Mouse (Mus musculus): Measurements from ENCODE around the gene Gm10775. TPM values are rescaled to one million over a fixed set of nuclear protein-coding genes. Genes with fewer than 3 reads are reported as not detected.

The Gm10775 gene
- 0.21 TPM in 1 of 2 replicates, not detected in the other for polyA plus RNA-seq (2015; fragmentation: Nextera tagmentation; extraction: Ambion mirVana)

DNA sequence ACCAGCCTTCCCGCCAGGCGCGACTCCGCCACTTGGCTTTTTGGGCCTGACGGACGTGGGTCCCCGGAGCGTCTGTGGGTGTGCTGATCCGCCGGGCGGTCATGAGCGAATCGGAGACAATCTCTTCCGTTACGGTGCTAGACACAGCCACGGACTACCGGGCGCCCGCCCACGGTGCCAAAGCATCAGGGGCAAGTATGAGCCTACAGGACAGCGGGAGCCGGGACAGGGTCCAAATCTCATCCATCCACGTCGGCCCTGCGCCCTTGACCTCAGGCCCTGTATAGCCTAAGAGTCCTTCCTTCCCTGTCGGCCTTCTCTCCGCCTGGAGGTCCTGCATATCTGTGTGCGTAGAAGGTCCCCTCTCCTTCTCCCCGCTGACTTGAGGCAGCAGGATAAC is at the start of gene Gm10775:
TSS of gene Gm10775 (plus strand) at position 301 of the 400 bp plus-strand sequence.
- Histone ChIP-seq H3K9ac (0 out of 2 replicates have a peak within 1 kb of the TSS, but pooled peaks have one; percentile 27), H3K36me3 (peaks cover 61% of the 10 kb centered on the region)
- 42% methylated on average over 29 of the region's 29 CpGs for WGBS

DNA sequence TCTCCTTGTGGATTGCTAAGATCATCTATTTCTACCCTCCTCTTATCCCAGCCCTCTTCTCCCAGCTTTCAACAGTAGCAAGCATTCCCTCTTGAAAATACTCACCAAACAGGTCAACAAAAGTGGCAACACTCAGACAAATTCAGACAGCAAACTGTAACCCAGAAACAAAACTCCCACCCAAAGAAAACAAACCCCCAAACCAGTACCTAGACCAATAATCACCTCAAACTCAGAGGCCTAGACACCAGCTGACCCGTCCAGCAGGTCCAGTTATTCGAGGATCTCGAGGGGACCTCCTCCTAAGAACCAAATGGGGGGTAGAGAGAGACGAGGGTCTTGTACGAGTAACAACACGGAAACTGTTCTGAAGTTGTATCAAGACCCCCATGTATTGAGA is 33.4 kb upstream of the Gm10775 start:
- no peak for ATAC-seq (ENCODE audit: low read depth)
- Histone ChIP-seq H3K9me3 (0 out of 2 replicates have a peak, but pooled peaks cover 3% of the 10 kb centered on the region), H3K27ac (replicated peaks) (no peak overlapping the region), H3K4me3 (no peak overlapping the region), H3K36me3 (no peaks in the 10 kb centered on the region), H3K4me2 (no peak overlapping the region), H3K9ac (no peak overlapping the region), H3K4me1 (replicated peaks) (no peaks in the 10 kb centered on the region), H3K27me3 (no peaks in the 10 kb centered on the region)
- 69% methylated on average over 6 of the region's 6 CpGs for WGBS

More for the DNA sequence above, at the start of gene Gm10775:
- Histone ChIP-seq H3K4me1 (replicated peaks) (no peaks in the 10 kb centered on the region), H3K9me3 (peaks cover 78% of the 10 kb centered on the region), H3K4me2 (peak within 1 kb of the TSS; percentile 46), H3K4me3 (peak within 1 kb of the TSS; percentile 29), H3K27ac (replicated peaks) (no peak within 1 kb of the TSS; the same call in 1 of the 2 replicates), H3K27me3 (no peaks in the 10 kb centered on the region)
- peak; percentile 16; the same call in 1 of the 2 replicates for ATAC-seq (ENCODE audit: low read depth)

DNA sequence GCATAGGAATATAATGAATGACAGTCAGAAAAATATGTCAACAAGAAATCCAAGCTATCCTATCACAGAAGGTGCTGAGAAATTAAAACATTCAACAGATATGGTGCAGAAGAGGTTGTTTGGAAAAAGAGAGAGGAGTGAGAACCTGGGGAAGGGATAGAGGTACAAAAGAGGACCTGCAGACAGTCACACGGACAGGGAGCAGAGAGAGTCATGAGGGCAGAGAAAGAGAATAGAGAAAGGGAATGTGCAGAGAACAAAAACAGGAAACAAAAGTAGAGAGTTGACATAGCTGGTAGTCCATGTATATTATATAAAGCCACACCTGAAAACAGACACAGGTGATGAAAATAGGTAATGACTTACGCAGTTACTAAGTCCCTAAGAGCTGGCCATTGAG is 32.7 kb upstream of the Gm10775 start:
- Histone ChIP-seq H3K27ac (replicated peaks) (no peak overlapping the region), H3K9me3 (0 out of 2 replicates have a peak, but pooled peaks cover 3% of the 10 kb centered on the region), H3K9ac (no peak overlapping the region), H3K4me3 (no peak overlapping the region), H3K36me3 (no peaks in the 10 kb centered on the region), H3K4me1 (replicated peaks) (no peaks in the 10 kb centered on the region), H3K27me3 (no peaks in the 10 kb centered on the region), H3K4me2 (no peak overlapping the region)
- WGBS, result 88% methylated on average over 2 of the region's 2 CpGs
- ATAC-seq (ENCODE audit: low read depth), result no peak

DNA sequence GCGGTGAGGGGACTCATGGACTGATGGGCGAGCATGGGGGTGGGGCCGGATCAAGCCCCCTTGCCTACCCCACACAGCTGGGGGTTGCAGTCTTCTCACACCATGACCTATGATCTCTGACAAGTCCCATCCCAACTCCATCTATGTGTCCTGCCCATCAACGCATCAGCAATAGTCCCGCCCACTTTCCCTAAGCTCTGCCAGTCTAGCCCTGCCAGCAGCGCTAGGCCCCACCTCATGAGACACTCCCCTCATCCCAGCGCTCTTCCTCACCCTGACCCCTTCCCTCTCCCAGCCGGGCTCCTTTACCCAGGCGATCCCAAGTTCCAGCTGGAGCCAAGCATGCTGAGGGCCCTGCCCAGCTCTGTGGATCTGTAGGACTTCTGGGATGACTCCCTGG is 22.1 kb upstream of the Gm10775 start:
- no peaks in the 10 kb centered on the region for H3K27me3 ChIP-seq
- no peak overlapping the region for H3K9ac ChIP-seq
- H3K4me3 ChIP-seq, result no peak overlapping the region
- 73% methylated on average over 9 of the region's 9 CpGs for WGBS
- no peak overlapping the region for H3K4me2 ChIP-seq
- no peaks in the 10 kb centered on the region for H3K36me3 ChIP-seq
- peaks cover 9% of the 10 kb centered on the region for H3K4me1 ChIP-seq (replicated peaks)
- peaks cover 6% of the 10 kb centered on the region for H3K9me3 ChIP-seq
- ATAC-seq (ENCODE audit: low read depth), result no peak
- H3K27ac ChIP-seq (replicated peaks), result no peak overlapping the region

DNA sequence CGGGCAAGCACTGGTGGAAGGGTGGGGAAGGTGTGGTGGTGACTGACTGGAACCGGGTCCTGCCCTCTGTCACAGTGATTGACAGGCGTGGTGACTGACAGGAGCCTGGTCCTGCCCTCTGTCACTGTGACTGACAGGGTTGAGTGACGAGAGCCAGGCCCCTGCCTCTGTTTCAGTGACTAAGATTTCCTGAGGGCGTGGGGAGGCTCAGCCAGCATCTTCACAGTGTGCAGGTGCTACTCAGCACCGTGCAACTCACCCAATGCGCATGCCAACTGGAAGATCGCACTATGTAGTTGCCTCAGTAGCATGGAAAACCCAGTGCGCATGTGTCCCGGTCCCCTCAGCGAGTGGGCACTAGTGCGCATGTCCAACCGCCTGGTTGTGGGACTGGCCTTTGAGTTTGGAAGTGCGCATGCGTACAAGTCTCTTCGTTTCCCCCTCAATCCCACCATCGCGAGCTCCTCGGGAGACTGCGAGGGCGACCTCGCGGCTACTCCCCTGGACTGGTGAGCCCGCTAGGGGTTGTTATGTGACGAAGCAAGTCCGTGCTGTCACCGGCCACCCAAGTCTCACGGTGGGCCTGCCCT is 18.7 kb upstream of the Gm10775 start:
- Histone ChIP-seq H3K9ac (peak overlapping the region; percentile 79), H3K27ac (replicated peaks) (peak overlapping the region; percentile 90), H3K4me1 (replicated peaks) (peaks cover 16% of the 10 kb centered on the region), H3K27me3 (no peaks in the 10 kb centered on the region), H3K4me2 (peak overlapping the region; percentile 99), H3K4me3 (peak overlapping the region; percentile 76), H3K9me3 (peaks cover 17% of the 10 kb centered on the region), H3K36me3 (peaks cover 12% of the 10 kb centered on the region)
- 1% methylated on average over 28 of the region's 28 CpGs for WGBS
- peak; percentile 98 for ATAC-seq (ENCODE audit: low read depth)

DNA sequence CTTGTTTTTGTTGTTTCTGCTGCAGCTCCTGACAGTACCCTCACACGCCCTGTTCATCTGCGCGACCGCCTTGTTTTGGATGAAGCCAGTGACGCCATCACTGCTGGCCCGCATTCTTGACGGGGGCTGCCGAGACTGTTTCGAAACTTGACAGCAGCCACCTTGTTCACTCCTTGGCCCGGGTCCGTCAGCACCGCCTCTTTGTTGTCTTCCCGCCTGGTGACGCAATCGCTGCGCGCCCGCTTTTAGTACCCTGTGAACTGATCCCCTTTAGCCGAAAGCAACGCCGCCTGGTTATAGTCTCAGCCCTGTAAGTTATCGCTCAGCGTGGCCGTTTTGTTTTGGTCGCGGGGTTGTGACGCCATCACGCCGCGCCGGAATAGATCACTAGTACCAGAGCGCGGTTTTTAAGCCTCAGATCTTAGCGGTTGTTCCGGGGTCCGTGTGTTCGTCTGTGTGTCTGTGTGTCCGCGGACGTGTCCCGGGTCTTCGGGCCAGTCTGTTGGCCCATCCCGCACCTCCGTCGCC is 18.2 kb upstream of the Gm10775 start:
- Histone ChIP-seq H3K36me3 (peaks cover 17% of the 10 kb centered on the region), H3K9ac (peak overlapping the region; percentile 79), H3K4me3 (peak overlapping the region; percentile 76), H3K4me2 (peak overlapping the region; percentile 99), H3K9me3 (peaks cover 23% of the 10 kb centered on the region), H3K27me3 (no peaks in the 10 kb centered on the region), H3K27ac (replicated peaks) (peak overlapping the region; percentile 90), H3K4me1 (replicated peaks) (peaks cover 16% of the 10 kb centered on the region)
- peak; percentile 90 for ATAC-seq (ENCODE audit: low read depth)
- WGBS, result under 1% methylated on average over 45 of the region's 45 CpGs

DNA sequence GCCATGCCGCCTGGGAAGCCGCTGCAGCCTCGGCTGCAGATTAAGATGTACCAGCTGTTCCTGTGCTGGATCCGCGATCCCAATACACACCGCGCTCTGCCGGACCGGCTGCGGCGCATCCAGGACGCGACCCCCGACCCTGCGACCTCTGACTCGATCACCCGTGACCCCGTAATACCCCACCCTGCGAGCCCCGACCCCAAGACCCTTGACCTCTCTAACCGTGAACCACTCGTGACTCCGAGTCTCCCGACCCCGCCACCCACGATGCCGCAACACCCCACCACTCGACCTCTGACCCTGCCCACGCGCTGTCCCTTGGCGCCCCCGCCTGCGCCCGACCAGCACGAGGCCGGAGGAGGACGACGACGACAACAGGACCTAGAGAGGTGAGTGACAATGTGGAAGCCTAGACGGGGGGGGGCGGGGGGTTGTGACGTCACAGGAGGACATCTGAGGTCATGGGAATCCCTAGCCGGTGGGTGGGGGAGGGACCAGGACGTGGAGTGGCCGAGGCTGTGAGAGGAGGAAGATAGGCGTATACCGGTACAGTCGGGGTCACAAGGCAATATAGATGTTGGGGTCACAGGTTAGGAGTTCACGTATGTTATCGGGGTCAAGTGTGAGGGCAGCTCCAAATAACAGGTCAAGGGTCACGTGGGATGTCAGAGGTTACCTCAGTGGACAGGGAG is 17.6 kb upstream of the Gm10775 start:
- ATAC-seq (ENCODE audit: low read depth), result peak; percentile 44
- peak overlapping the region; percentile 90 for H3K27ac ChIP-seq (replicated peaks)

DNA sequence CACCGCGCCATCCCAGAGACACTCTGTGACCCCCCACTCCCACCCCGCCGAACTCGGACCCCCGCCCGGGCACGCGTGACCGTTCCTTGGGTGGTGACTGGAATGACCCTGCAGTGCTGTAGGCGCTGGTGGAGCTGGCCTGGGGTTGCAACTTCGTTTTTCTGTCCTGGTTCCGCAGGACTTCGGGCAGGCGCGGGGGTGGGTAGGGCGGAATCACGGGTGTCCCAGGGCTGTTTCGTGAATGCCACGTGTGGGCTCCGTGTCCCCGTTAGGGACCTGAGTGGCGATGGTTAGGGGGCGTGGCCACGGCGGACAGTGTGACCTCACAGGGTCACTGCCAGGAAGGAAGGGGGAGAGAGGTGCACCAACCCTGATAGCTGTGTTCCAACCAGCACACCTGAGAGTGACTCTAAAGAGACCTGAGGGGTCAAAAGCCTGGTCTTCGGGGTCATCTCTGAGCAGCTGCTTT is 17.0 kb upstream of the Gm10775 start:
- Histone ChIP-seq H3K9ac (peak overlapping the region; percentile 79), H3K27ac (replicated peaks) (no peak overlapping the region), H3K4me1 (replicated peaks) (peaks cover 16% of the 10 kb centered on the region), H3K4me3 (peak overlapping the region; percentile 76), H3K9me3 (peaks cover 22% of the 10 kb centered on the region), H3K27me3 (no peaks in the 10 kb centered on the region), H3K36me3 (peaks cover 19% of the 10 kb centered on the region), H3K4me2 (peak overlapping the region; percentile 99)
- WGBS, result 38% methylated on average over 27 of the region's 27 CpGs
- no peak for ATAC-seq (ENCODE audit: low read depth)

More for the DNA sequence above, 17.6 kb upstream of the Gm10775 start:
- Histone ChIP-seq H3K36me3 (peaks cover 19% of the 10 kb centered on the region), H3K4me1 (replicated peaks) (peaks cover 16% of the 10 kb centered on the region), H3K9ac (peak overlapping the region; percentile 79), H3K27me3 (no peaks in the 10 kb centered on the region), H3K4me2 (peak overlapping the region; percentile 99), H3K4me3 (peak overlapping the region; percentile 76), H3K9me3 (peaks cover 24% of the 10 kb centered on the region)
- WGBS, result 3% methylated on average over 51 of the region's 51 CpGs

DNA sequence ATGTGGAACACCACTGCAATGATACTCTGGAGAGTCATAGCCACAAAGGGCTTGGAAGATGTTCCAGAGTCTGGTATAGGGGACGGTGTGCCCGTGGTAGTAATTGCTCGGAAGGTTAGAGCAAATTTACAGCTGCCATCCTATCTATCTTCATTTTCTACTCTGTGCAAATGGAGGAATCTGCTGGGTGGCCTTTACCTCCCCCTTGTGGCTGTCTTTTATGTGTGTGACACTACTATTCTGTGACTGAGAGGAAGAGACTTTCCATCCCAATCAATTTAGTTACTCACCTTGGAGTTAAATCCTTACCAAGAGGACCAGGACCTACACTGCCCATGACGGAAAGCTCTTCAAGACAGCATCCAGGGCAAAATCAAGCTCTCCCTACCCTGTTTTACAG is 16.1 kb upstream of the Gm10775 start:
- H3K27me3 ChIP-seq, result no peaks in the 10 kb centered on the region
- H3K36me3 ChIP-seq, result peaks cover 27% of the 10 kb centered on the region
- H3K4me2 ChIP-seq, result no peak overlapping the region
- 98% methylated on average over 4 of the region's 4 CpGs for WGBS
- no peak overlapping the region for H3K27ac ChIP-seq (replicated peaks)
- peaks cover 16% of the 10 kb centered on the region for H3K4me1 ChIP-seq (replicated peaks)
- H3K9ac ChIP-seq, result no peak overlapping the region
- peaks cover 26% of the 10 kb centered on the region for H3K9me3 ChIP-seq
- 0 out of 2 replicates have a peak overlapping the region, but pooled peaks have one; percentile 1 for H3K4me3 ChIP-seq
- no peak for ATAC-seq (ENCODE audit: low read depth)

DNA sequence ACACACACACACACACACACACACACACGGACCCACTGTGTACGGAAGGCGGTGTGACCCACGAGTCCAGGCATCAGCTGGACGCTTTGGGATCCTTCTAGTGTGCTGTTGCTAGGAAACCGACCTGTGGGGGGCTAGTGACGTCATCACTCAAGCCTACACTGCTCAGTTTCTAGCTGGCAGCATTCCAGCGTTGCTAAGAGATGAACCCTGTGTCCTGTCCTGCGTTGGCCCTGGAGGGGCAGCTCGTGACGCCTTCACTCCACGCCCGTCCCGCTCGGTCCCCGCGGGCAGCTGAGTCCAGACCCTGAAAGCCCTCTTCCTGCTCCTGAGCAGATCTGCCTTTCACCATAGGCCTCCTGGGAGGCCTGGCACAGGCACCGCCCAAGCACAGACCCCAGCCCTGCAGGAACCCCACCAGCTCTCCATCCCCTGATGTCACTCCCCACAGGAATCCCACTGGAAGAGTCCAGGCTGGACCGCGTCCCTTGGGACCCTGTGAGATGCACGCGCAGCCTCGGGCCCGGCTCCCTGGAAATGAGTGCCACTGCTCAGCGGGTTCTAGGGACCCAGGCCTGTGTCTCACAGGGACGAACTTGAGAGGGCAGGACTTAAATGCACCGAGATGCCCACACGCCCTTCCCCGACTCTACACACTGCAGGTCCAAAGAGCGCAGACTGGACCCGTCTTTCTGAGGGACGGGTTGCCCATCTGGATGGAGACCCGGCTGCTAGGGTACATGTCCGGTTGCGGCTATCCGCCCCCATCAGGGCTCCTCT is 974 bp upstream of the Gm10775 start:
- 0 out of 2 replicates have a peak overlapping the region, but pooled peaks have one; percentile 27 for H3K9ac ChIP-seq
- H3K27ac ChIP-seq (replicated peaks), result no peak overlapping the region; the same call in 1 of the 2 replicates
- peak; percentile 90 for ATAC-seq (ENCODE audit: low read depth)
- peaks cover 52% of the 10 kb centered on the region for H3K36me3 ChIP-seq
- 27% methylated on average over 36 of the region's 36 CpGs for WGBS
- H3K4me2 ChIP-seq, result peak overlapping the region; percentile 46
- H3K4me1 ChIP-seq (replicated peaks), result no peaks in the 10 kb centered on the region
- H3K27me3 ChIP-seq, result no peaks in the 10 kb centered on the region
- peak overlapping the region; percentile 29 for H3K4me3 ChIP-seq
- H3K9me3 ChIP-seq, result peaks cover 70% of the 10 kb centered on the region

DNA sequence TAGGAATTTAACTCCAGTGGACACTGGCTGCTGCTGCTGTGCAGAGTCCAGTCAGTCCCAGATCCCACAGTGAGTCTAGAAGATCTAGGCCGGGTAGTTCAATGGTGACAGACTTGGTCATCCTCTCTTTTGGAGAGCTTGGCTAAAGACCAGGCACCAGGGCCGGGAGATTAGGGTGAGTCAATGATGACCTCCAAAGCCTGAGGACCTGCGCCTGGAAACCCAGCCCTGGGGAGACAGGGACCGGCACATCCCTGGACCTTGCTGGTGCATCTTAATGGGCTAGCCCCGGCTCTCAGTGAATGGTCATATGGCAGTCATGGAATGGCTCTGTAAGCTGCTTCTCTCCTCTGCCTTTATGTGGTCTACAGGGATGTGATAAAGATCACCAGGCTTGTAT is 2.7 kb downstream of the Gm10775 start:
- 95% methylated on average over 5 of the region's 5 CpGs for WGBS
- H3K36me3 ChIP-seq, result peaks cover 68% of the 10 kb centered on the region

More for the DNA sequence above, 2.7 kb downstream of the Gm10775 start:
- Histone ChIP-seq H3K4me2 (no peak overlapping the region), H3K9ac (no peak overlapping the region), H3K4me3 (no peak overlapping the region), H3K4me1 (replicated peaks) (no peaks in the 10 kb centered on the region), H3K9me3 (peaks cover 90% of the 10 kb centered on the region), H3K27me3 (no peaks in the 10 kb centered on the region), H3K27ac (replicated peaks) (no peak overlapping the region)
- no peak for ATAC-seq (ENCODE audit: low read depth)

Data from neural tube, embryonic 13.5 days (tissue).